Mouse (Mus musculus): ENCODE data around the gene Chac1. TPM values are rescaled to one million over a fixed set of nuclear protein-coding genes. Genes with fewer than 3 reads are reported as not detected.

Chac1 gene
- polyA plus RNA-seq, 1 experiment from 2014 or later, result 9.5 TPM

- 86% methylated on average over 3 of the region's 3 CpGs for WGBS
- Histone ChIP-seq H3K4me2 (ENCODE audit: low read length) (no peak overlapping the region), H3K27ac (ENCODE audit: low read length) (no peak overlapping the region), H3K4me3 (ENCODE audit: low read depth, low read length) (no peak overlapping the region), H3K27me3 (ENCODE audit: control insufficient read depth, insufficient read depth, low read depth, low read length) (no peaks in the 10 kb centered on the region), H3K9ac (ENCODE audit: low read depth, low read length) (no peak overlapping the region), H3K36me3 (ENCODE audit: control insufficient read depth, insufficient read depth, low read length) (peaks cover 41% of the 10 kb centered on the region), H3K9me3 (replicated peaks; ENCODE audit: control insufficient read depth, low read length, poor library complexity, severe bottlenecking) (no peaks in the 10 kb centered on the region), H3K4me1 (ENCODE audit: control insufficient read depth, insufficient read depth, low read length) (no peaks in the 10 kb centered on the region)
- no peak for ATAC-seq
Measured at GRCm38 (mm10) chr2:119379455-119379854, 28.4 kb downstream of the Chac1 start.

- Histone ChIP-seq H3K36me3 (ENCODE audit: control insufficient read depth, insufficient read depth, low read length) (peaks cover 13% of the 10 kb centered on the region), H3K27me3 (ENCODE audit: control insufficient read depth, insufficient read depth, low read depth, low read length) (no peaks in the 10 kb centered on the region), H3K4me1 (ENCODE audit: control insufficient read depth, insufficient read depth, low read length) (no peaks in the 10 kb centered on the region), H3K9ac (ENCODE audit: low read depth, low read length) (no peak overlapping the region), H3K27ac (ENCODE audit: low read length) (no peak overlapping the region), H3K9me3 (replicated peaks; ENCODE audit: control insufficient read depth, low read length, poor library complexity, severe bottlenecking) (no peaks in the 10 kb centered on the region), H3K4me3 (ENCODE audit: low read depth, low read length) (no peak overlapping the region), H3K4me2 (ENCODE audit: low read length) (no peak overlapping the region)
- ATAC-seq, result no peak
- WGBS, result 95% methylated on average over 1 of the region's 1 CpGs
Measured at GRCm38 (mm10) chr2:119388266-119388665, 37.2 kb downstream of the Chac1 start.

- WGBS, result over 99% methylated on average over 4 of the region's 4 CpGs
- H3K4me1 ChIP-seq (ENCODE audit: control insufficient read depth, insufficient read depth, low read length), result no peaks in the 10 kb centered on the region
- ATAC-seq, result no peak
- no peak overlapping the region for H3K4me3 ChIP-seq (ENCODE audit: low read depth, low read length)
- H3K36me3 ChIP-seq (ENCODE audit: control insufficient read depth, insufficient read depth, low read length), result peaks cover 11% of the 10 kb centered on the region
- H3K27ac ChIP-seq (ENCODE audit: low read length), result no peak overlapping the region
- no peaks in the 10 kb centered on the region for H3K27me3 ChIP-seq (ENCODE audit: control insufficient read depth, insufficient read depth, low read depth, low read length)
- H3K4me2 ChIP-seq (ENCODE audit: low read length), result no peak overlapping the region
- H3K9me3 ChIP-seq (replicated peaks; ENCODE audit: control insufficient read depth, low read length, poor library complexity, severe bottlenecking), result no peaks in the 10 kb centered on the region
- H3K9ac ChIP-seq (ENCODE audit: low read depth, low read length), result no peak overlapping the region
Measured at GRCm38 (mm10) chr2:119389992-119390391, 39.0 kb downstream of the Chac1 start.

- Histone ChIP-seq H3K9ac (ENCODE audit: low read depth, low read length) (no peak overlapping the region), H3K27me3 (ENCODE audit: control insufficient read depth, insufficient read depth, low read depth, low read length) (no peaks in the 10 kb centered on the region), H3K4me3 (ENCODE audit: low read depth, low read length) (no peak overlapping the region), H3K4me2 (ENCODE audit: low read length) (no peak overlapping the region), H3K36me3 (ENCODE audit: control insufficient read depth, insufficient read depth, low read length) (peaks cover 26% of the 10 kb centered on the region), H3K9me3 (replicated peaks; ENCODE audit: control insufficient read depth, low read length, poor library complexity, severe bottlenecking) (no peaks in the 10 kb centered on the region), H3K27ac (ENCODE audit: low read length) (no peak overlapping the region), H3K4me1 (ENCODE audit: control insufficient read depth, insufficient read depth, low read length) (no peaks in the 10 kb centered on the region)
- no peak for ATAC-seq
- WGBS, result 95% methylated on average over 5 of the region's 5 CpGs
Measured at GRCm38 (mm10) chr2:119398252-119398651, 47.2 kb downstream of the Chac1 start.

- no peak for ATAC-seq
- no peaks in the 10 kb centered on the region for H3K27me3 ChIP-seq (ENCODE audit: control insufficient read depth, insufficient read depth, low read depth, low read length)
- no peak overlapping the region for H3K4me3 ChIP-seq (ENCODE audit: low read depth, low read length)
- no peak overlapping the region for H3K4me2 ChIP-seq (ENCODE audit: low read length)
- no peak overlapping the region for H3K27ac ChIP-seq (ENCODE audit: low read length)
- H3K9me3 ChIP-seq (replicated peaks; ENCODE audit: control insufficient read depth, low read length, poor library complexity, severe bottlenecking), result no peaks in the 10 kb centered on the region
- WGBS, result 100% methylated on average over 1 of the region's 1 CpGs
- H3K36me3 ChIP-seq (ENCODE audit: control insufficient read depth, insufficient read depth, low read length), result peaks cover 26% of the 10 kb centered on the region
- H3K4me1 ChIP-seq (ENCODE audit: control insufficient read depth, insufficient read depth, low read length), result no peaks in the 10 kb centered on the region
- H3K9ac ChIP-seq (ENCODE audit: low read depth, low read length), result no peak overlapping the region
Measured at GRCm38 (mm10) chr2:119398665-119399064, 47.6 kb downstream of the Chac1 start.

- no peaks in the 10 kb centered on the region for H3K9me3 ChIP-seq (replicated peaks; ENCODE audit: control insufficient read depth, low read length, poor library complexity, severe bottlenecking)
- H3K9ac ChIP-seq (ENCODE audit: low read depth, low read length), result no peak overlapping the region
- no peaks in the 10 kb centered on the region for H3K4me1 ChIP-seq (ENCODE audit: control insufficient read depth, insufficient read depth, low read length)
- no peak overlapping the region for H3K4me2 ChIP-seq (ENCODE audit: low read length)
- H3K36me3 ChIP-seq (ENCODE audit: control insufficient read depth, insufficient read depth, low read length), result peaks cover 29% of the 10 kb centered on the region
- H3K27ac ChIP-seq (ENCODE audit: low read length), result no peak overlapping the region
- no peaks in the 10 kb centered on the region for H3K27me3 ChIP-seq (ENCODE audit: control insufficient read depth, insufficient read depth, low read depth, low read length)
- ATAC-seq, result no peak
- no peak overlapping the region for H3K4me3 ChIP-seq (ENCODE audit: low read depth, low read length)
Measured at GRCm38 (mm10) chr2:119399313-119399712, 48.3 kb downstream of the Chac1 start.

Other genes starting within 250 kb of the Chac1 start
- 5.8 and 7.5 TPM in 2 replicates for gene Rad51, start 238.4 kb upstream of the Chac1 start, polyA plus RNA-seq (2015; fragmentation: Nextera tagmentation; extraction: Ambion mirVana)
- gene Rmdn3, start 194.2 kb upstream of the Chac1 start, polyA plus RNA-seq (2015; fragmentation: Nextera tagmentation; extraction: Ambion mirVana), result 52.4 and 52.9 TPM in 2 replicates
- gene Gchfr, start 183.5 kb upstream of the Chac1 start, polyA plus RNA-seq (2015; fragmentation: Nextera tagmentation; extraction: Ambion mirVana), result 7.3 and 9.4 TPM in 2 replicates
- gene Gm14137, start 176.7 kb upstream of the Chac1 start, polyA plus RNA-seq (2015; fragmentation: Nextera tagmentation; extraction: Ambion mirVana), result 1.2 and 1.5 TPM in 2 replicates
- 62.4 and 62.6 TPM in 2 replicates for gene Zfyve19, start 142.6 kb upstream of the Chac1 start, polyA plus RNA-seq (2015; fragmentation: Nextera tagmentation; extraction: Ambion mirVana)
- gene Dnajc17, start 142.4 kb upstream of the Chac1 start, polyA plus RNA-seq (2015; fragmentation: Nextera tagmentation; extraction: Ambion mirVana), result 25.9 and 28.5 TPM in 2 replicates
- gene Ppp1r14d, start 121.3 kb upstream of the Chac1 start, polyA plus RNA-seq (2015; fragmentation: Nextera tagmentation; extraction: Ambion mirVana), result not detected in 2 replicates
- 0.36 and 0.72 TPM in 2 replicates for gene Spint1, start 113.9 kb upstream of the Chac1 start, polyA plus RNA-seq (2015; fragmentation: Nextera tagmentation; extraction: Ambion mirVana)
- 47.5 and 53.8 TPM in 2 replicates for gene Rhov, start 80.0 kb upstream of the Chac1 start, polyA plus RNA-seq (2015; fragmentation: Nextera tagmentation; extraction: Ambion mirVana)
- gene Vps18, start 62.5 kb upstream of the Chac1 start, polyA plus RNA-seq (2015; fragmentation: Nextera tagmentation; extraction: Ambion mirVana), result 30.2 and 31.7 TPM in 2 replicates
- gene Dll4, start 25.4 kb upstream of the Chac1 start, polyA plus RNA-seq (2015; fragmentation: Nextera tagmentation; extraction: Ambion mirVana), result 4.4 and 5.0 TPM in 2 replicates
- gene Ino80, start 126.5 kb downstream of the Chac1 start, polyA plus RNA-seq (2015; fragmentation: Nextera tagmentation; extraction: Ambion mirVana), result 2.7 and 3.8 TPM in 2 replicates
- gene Exd1, start 196.4 kb downstream of the Chac1 start, polyA plus RNA-seq (2015; fragmentation: Nextera tagmentation; extraction: Ambion mirVana), result 1.0 TPM in 2 replicates
- gene Chp1, start 196.5 kb downstream of the Chac1 start, polyA plus RNA-seq (2015; fragmentation: Nextera tagmentation; extraction: Ambion mirVana), result 58.4 and 59.6 TPM in 2 replicates